Mouse (Mus musculus) midbrain, embryonic 14.5 days (tissue): ENCODE data around the gene Sigirr. TPM values are rescaled to one million over a fixed set of nuclear protein-coding genes. Genes with fewer than 3 reads are reported as not detected.

Source experiments
- polyA plus RNA-seq: library from polyadenylated mRNA; unstranded; fragments of >200 nt; fragmentation: Nextera tagmentation; extraction: Ambion mirVana; gene quantifications from 2 replicates; pipeline ENCODE4 v1.2.1, GENCODE M21; 2014

The Sigirr gene
- polyA plus RNA-seq, 1 experiment from 2014 or later: 2.1 TPM

Other genes with a start within 250 kb of the Sigirr start
- gene Gm45785, start 244.2 kb downstream of the Sigirr start, polyA plus RNA-seq: not detected in 2 replicates
- 98.6 and 99.6 TPM in 2 replicates for gene Ric8a, start 243.6 kb downstream of the Sigirr start, polyA plus RNA-seq
- 42.8 and 54.5 TPM in 2 replicates for gene Bet1l, start 243.0 kb downstream of the Sigirr start, polyA plus RNA-seq
- 186 and 214 TPM in 2 replicates for gene Psmd13, start 218.6 kb downstream of the Sigirr start, polyA plus RNA-seq
- 33.4 and 40.0 TPM in 2 replicates for gene Sirt3, start 218.3 kb downstream of the Sigirr start, polyA plus RNA-seq
- gene Cox8b, start 200.1 kb downstream of the Sigirr start, polyA plus RNA-seq: not detected in 2 replicates
- gene Nlrp6, start 179.7 kb downstream of the Sigirr start, polyA plus RNA-seq: 0.32 and 0.89 TPM in 2 replicates
- 5.0 and 7.4 TPM in 2 replicates for gene Pgghg, start 159.2 kb downstream of the Sigirr start, polyA plus RNA-seq
- 0.29 TPM in 1 of 2 replicates, not detected in the other for gene Ifitm5, start 150.3 kb downstream of the Sigirr start, polyA plus RNA-seq
- not detected in 2 replicates for gene Gm45717, start 144.6 kb downstream of the Sigirr start, polyA plus RNA-seq
- gene Ifitm2, start 144.6 kb downstream of the Sigirr start, polyA plus RNA-seq: 131 and 176 TPM in 2 replicates
- 3.0 and 11.5 TPM in 2 replicates for gene Ifitm1, start 133.4 kb downstream of the Sigirr start, polyA plus RNA-seq
- 18.8 and 66.5 TPM in 2 replicates for gene Ifitm3, start 89.8 kb downstream of the Sigirr start, polyA plus RNA-seq
- 0.34 and 0.35 TPM in 2 replicates for gene Ifitm6, start 82.6 kb downstream of the Sigirr start, polyA plus RNA-seq
- not detected in 2 replicates for gene Gm17387, start 71.4 kb downstream of the Sigirr start, polyA plus RNA-seq
- gene B4galnt4, start 39.5 kb downstream of the Sigirr start, polyA plus RNA-seq: 44.1 and 56.0 TPM in 2 replicates
- not detected in 2 replicates for gene Pkp3, start 22.4 kb downstream of the Sigirr start, polyA plus RNA-seq
- 0.14 and 0.18 TPM in 2 replicates for gene Ano9, start 17.2 kb upstream of the Sigirr start, polyA plus RNA-seq
- gene Ptdss2, start 21.8 kb upstream of the Sigirr start, polyA plus RNA-seq: 69.4 and 77.6 TPM in 2 replicates
- gene Rnh1, start 72.3 kb upstream of the Sigirr start, polyA plus RNA-seq: 39.3 and 39.7 TPM in 2 replicates
- gene Hras, start 93.4 kb upstream of the Sigirr start, polyA plus RNA-seq: 125 and 176 TPM in 2 replicates
- 9.0 and 9.8 TPM in 2 replicates for gene Lrrc56, start 93.6 kb upstream of the Sigirr start, polyA plus RNA-seq
- gene Lmntd2, start 113.5 kb upstream of the Sigirr start, polyA plus RNA-seq: 0.88 and 1.1 TPM in 2 replicates
- 25.9 and 27.2 TPM in 2 replicates for gene Rassf7, start 115.3 kb upstream of the Sigirr start, polyA plus RNA-seq
- gene Phrf1, start 128.2 kb upstream of the Sigirr start, polyA plus RNA-seq: 60.1 and 77.5 TPM in 2 replicates
- 1.1 and 9.2 TPM in 2 replicates for gene Irf7, start 165.9 kb upstream of the Sigirr start, polyA plus RNA-seq
- gene Cdhr5, start 176.2 kb upstream of the Sigirr start, polyA plus RNA-seq: not detected in 2 replicates
- 0.49 and 1.3 TPM in 2 replicates for gene Sct, start 178.6 kb upstream of the Sigirr start, polyA plus RNA-seq
- gene Drd4, start 191.4 kb upstream of the Sigirr start, polyA plus RNA-seq: 0.53 and 0.54 TPM in 2 replicates
- 180 and 207 TPM in 2 replicates for gene Deaf1, start 227.1 kb upstream of the Sigirr start, polyA plus RNA-seq
- gene Tmem80, start 227.2 kb upstream of the Sigirr start, polyA plus RNA-seq: 38.6 and 48.9 TPM in 2 replicates
- gene Eps8l2, start 238.3 kb upstream of the Sigirr start, polyA plus RNA-seq: 0.19 and 0.50 TPM in 2 replicates